Mouse (Mus musculus) lung, postnatal 0 days (tissue): ENCODE data around the gene Phf23. TPM values are rescaled to one million over a fixed set of nuclear protein-coding genes. Genes with fewer than 3 reads are reported as not detected.
"Not testable (repeated sequence)": the region's sequence is repeated elsewhere in the genome, so short reads cannot be mapped to it uniquely, and the experiment has no call there.

ENCODE experiments used
- ATAC-seq: fragments of 200-750 bp; cut with Nextera tagmentation; 2 replicates; pipeline ENCODE4 v1.8.0; 2017; ENCODE audit warnings: moderate library complexity
- DNase-seq: peaks from one replicate; pipeline ENCODE4 v3.0.0-alpha.2; 2016; ENCODE audit warnings: low spot score
- H3K27ac ChIP-seq: fragments of 300-500 bp; sonication (generic); 2 replicates; pipeline ENCODE4 v1.5.1; 2014; ENCODE audit warnings: antibody characterized with exemption, mild to moderate bottlenecking, low read length, mixed read lengths
- H3K27me3 ChIP-seq: fragments of 300-500 bp; sonication (generic); replicated peaks from 2 replicates; pipeline ENCODE4 v1.6.1; 2014; ENCODE audit warnings: low read length, mixed read lengths; ENCODE audit not compliant: insufficient read depth
- H3K36me3 ChIP-seq: fragments of 300-500 bp; sonication (generic); 2 replicates; pipeline ENCODE4 v1.6.1; 2014; ENCODE audit warnings: low read length, mixed read lengths; ENCODE audit not compliant: insufficient read depth
- H3K4me1 ChIP-seq: fragments of 300-500 bp; sonication (generic); 2 replicates; pipeline ENCODE4 v1.6.1; 2014; ENCODE audit warnings: antibody characterized with exemption, low read depth, low read length, mixed read lengths; ENCODE audit not compliant: insufficient read depth
- H3K4me2 ChIP-seq: fragments of 300-500 bp; sonication (generic); replicated peaks from 2 replicates; pipeline ENCODE4 v1.6.1; 2014; ENCODE audit warnings: low read depth, mild to moderate bottlenecking, low read length, moderate library complexity, mixed read lengths
- H3K4me3 ChIP-seq: fragments of 300-500 bp; sonication (generic); 2 replicates; pipeline ENCODE4 v1.5.1; 2014; ENCODE audit warnings: low read depth, low read length
- H3K9ac ChIP-seq: fragments of 300-500 bp; sonication (generic); replicated peaks from 2 replicates; pipeline ENCODE4 v1.6.1; 2014; ENCODE audit warnings: low read depth, mild to moderate bottlenecking
- H3K9me3 ChIP-seq: fragments of 300-500 bp; sonication (generic); 2 replicates; pipeline ENCODE4 v1.6.1; 2016; ENCODE audit warnings: low read length, mixed read lengths
- CTCF ChIP-seq: IDR thresholded peaks from 2 replicates; pipeline ENCODE4 v1.5.1; 2016; ENCODE audit warnings: antibody characterized with exemption, mild to moderate bottlenecking
- EP300 ChIP-seq: IDR thresholded peaks from 2 replicates; pipeline ENCODE4 v1.6.1; 2016; ENCODE audit warnings: antibody characterized with exemption, mild to moderate bottlenecking, control low read depth
- WGBS: fragments of 180-500 bp; shearing (Covaris S2); extraction: QIAGEN DNeasy Blood & Tissue Kit; methylation state at CpG from one replicate; pipeline ENCODE4 v1.1.7; 2014; 5-methylcytosine and 5-hydroxymethylcytosine counted together
- polyA plus RNA-seq: library from polyadenylated mRNA; unstranded; fragments of >200 nt; fragmentation: Nextera tagmentation; extraction: Ambion mirVana; gene quantifications from 2 replicates; pipeline ENCODE4 v1.2.1, GENCODE M21; 2015

Gene Phf23
- polyA plus RNA-seq, 1 experiment from 2014 or later = 57.5 TPM

GRCm38 (mm10) chr11:69950807-69951459, 44.6 kb upstream of the Phf23 start:
- no peak for ATAC-seq

GRCm38 (mm10) chr11:69952274-69952673, 43.3 kb upstream of the Phf23 start:
- Histone ChIP-seq H3K9ac (no peak overlapping the region), H3K36me3 (no peaks in the 10 kb centered on the region), H3K27ac (no peak overlapping the region), H3K4me3 (no peak overlapping the region), H3K27me3 (no peaks in the 10 kb centered on the region), H3K4me2 (no peak overlapping the region), H3K9me3 (no peaks in the 10 kb centered on the region), H3K4me1 (no peaks in the 10 kb centered on the region)
- no peak for ATAC-seq
- TF ChIP-seq CTCF = peak; percentile 57
- no peak for TF ChIP-seq EP300
- WGBS = 31% methylated on average over 1 of the region's 1 CpGs
- DNase-seq = no peak

More at GRCm38 (mm10) chr11:69950807-69951459, 44.6 kb upstream of the Phf23 start:
- H3K4me1 ChIP-seq = no peaks in the 10 kb centered on the region
- H3K4me3 ChIP-seq = no peak overlapping the region
- DNase-seq = peak; percentile 43
- no peaks in the 10 kb centered on the region for H3K9me3 ChIP-seq
- H3K36me3 ChIP-seq = no peaks in the 10 kb centered on the region
- no peak overlapping the region for H3K9ac ChIP-seq
- 39% methylated on average over 4 of the region's 4 CpGs for WGBS
- TF ChIP-seq EP300 (no peak), CTCF (peak; percentile 46; the same call in 1 of the 2 replicates)
- H3K4me2 ChIP-seq = no peak overlapping the region
- H3K27ac ChIP-seq = no peak overlapping the region
- H3K27me3 ChIP-seq = no peaks in the 10 kb centered on the region

- no peaks in the 10 kb centered on the region for H3K36me3 ChIP-seq
- H3K4me1 ChIP-seq = no peaks in the 10 kb centered on the region
- H3K27ac ChIP-seq = no peak overlapping the region
- no peak overlapping the region for H3K4me3 ChIP-seq
- TF ChIP-seq CTCF (no peak), EP300 (no peak)
- no peaks in the 10 kb centered on the region for H3K9me3 ChIP-seq
- no peaks in the 10 kb centered on the region for H3K27me3 ChIP-seq
- DNase-seq = no peak
- H3K4me2 ChIP-seq = no peak overlapping the region
- no peak overlapping the region for H3K9ac ChIP-seq
- no peak for ATAC-seq
- WGBS = 27% methylated on average over 11 of the region's 11 CpGs
Measured at GRCm38 (mm10) chr11:69953267-69953915, 42.2 kb upstream of the Phf23 start.

- not testable (repeated sequence) for ATAC-seq, H3K27ac ChIP-seq, H3K9ac ChIP-seq, H3K36me3 ChIP-seq, DNase-seq, H3K4me2 ChIP-seq, H3K27me3 ChIP-seq, H3K4me1 ChIP-seq, H3K4me3 ChIP-seq, H3K9me3 ChIP-seq
- 56% methylated on average over 2 of the region's 4 CpGs for WGBS
Measured at GRCm38 (mm10) chr11:69955618-69956017, 40.0 kb upstream of the Phf23 start.

- WGBS = 78% methylated on average over 1 of the region's 1 CpGs
Measured at GRCm38 (mm10) chr11:69956218-69956617, 39.4 kb upstream of the Phf23 start.

GRCm38 (mm10) chr11:69960616-69961015, 35.0 kb upstream of the Phf23 start:
- Histone ChIP-seq H3K4me1 (no peaks in the 10 kb centered on the region), H3K27ac (no peak overlapping the region), H3K9me3 (no peaks in the 10 kb centered on the region), H3K27me3 (peaks cover 10% of the 10 kb centered on the region), H3K4me3 (no peak overlapping the region), H3K4me2 (no peak overlapping the region), H3K36me3 (no peaks in the 10 kb centered on the region), H3K9ac (no peak overlapping the region)
- TF ChIP-seq EP300 (no peak), CTCF (peak; percentile 67)
- ATAC-seq = no peak
- no peak for DNase-seq
- 26% methylated on average over 5 of the region's 5 CpGs for WGBS

More at GRCm38 (mm10) chr11:69956218-69956617, 39.4 kb upstream of the Phf23 start:
- peak; percentile 32 for TF ChIP-seq CTCF
- no peak for TF ChIP-seq EP300
- no peaks in the 10 kb centered on the region for H3K36me3 ChIP-seq
- no peak overlapping the region for H3K4me3 ChIP-seq
- no peaks in the 10 kb centered on the region for H3K9me3 ChIP-seq
- DNase-seq = no peak
- no peak for ATAC-seq
- no peak overlapping the region for H3K9ac ChIP-seq
- H3K4me2 ChIP-seq = no peak overlapping the region
- no peak overlapping the region for H3K27ac ChIP-seq
- H3K27me3 ChIP-seq = no peaks in the 10 kb centered on the region
- no peaks in the 10 kb centered on the region for H3K4me1 ChIP-seq
